In genomic region chr8:97039778-97040177, GRCm38 (mm10) we compare ENCODE assay signal across 11 mouse cellular contexts.
"Had no signal": no experiment of that assay in that cellular context is flagged by ENCODE, and none has a peak within 500 bp of the region (broad histone marks: within the 10 kb centered on the region; RNA-seq: fewer than 3 reads in every experiment).

No protein-coding gene starts in this region.

- H3K4me1 ChIP-seq: liver, embryonic 15.5 days; midbrain, embryonic 13.5 days; stomach, embryonic 15.5 days had no signal

- H3K4me2 ChIP-seq: liver, embryonic 11.5 days; liver, embryonic 15.5 days; midbrain, embryonic 13.5 days; stomach, embryonic 15.5 days had no signal

- H3K9me3 ChIP-seq: liver, embryonic 15.5 days; midbrain, embryonic 13.5 days; stomach, embryonic 15.5 days had no signal

- H3K27ac ChIP-seq: liver, embryonic 15.5 days; midbrain, embryonic 13.5 days; stomach, embryonic 15.5 days had no signal

- DNase-seq: kidney, adult 11 months; kidney, postnatal 14 days; layer of hippocampus, postnatal 36 days; lung, postnatal 36 days; right cerebral cortex, postnatal 14 days; thymus, adult 2 months; thymus, postnatal 25 days had no signal

- H3K27me3 ChIP-seq: liver, embryonic 15.5 days; midbrain, embryonic 13.5 days; stomach, embryonic 15.5 days had no signal

- H3K9ac ChIP-seq: liver, embryonic 15.5 days; midbrain, embryonic 13.5 days; stomach, embryonic 15.5 days had no signal

- H3K4me3 ChIP-seq: liver, embryonic 15.5 days; midbrain, embryonic 13.5 days; stomach, embryonic 15.5 days had no signal

- ATAC-seq: midbrain, embryonic 13.5 days had no signal

- H3K36me3 ChIP-seq: liver, embryonic 15.5 days; midbrain, embryonic 13.5 days; stomach, embryonic 15.5 days had no signal
